Mouse (Mus musculus): ENCODE results near the gene Rsg1.

Gene Rsg1

DNA sequence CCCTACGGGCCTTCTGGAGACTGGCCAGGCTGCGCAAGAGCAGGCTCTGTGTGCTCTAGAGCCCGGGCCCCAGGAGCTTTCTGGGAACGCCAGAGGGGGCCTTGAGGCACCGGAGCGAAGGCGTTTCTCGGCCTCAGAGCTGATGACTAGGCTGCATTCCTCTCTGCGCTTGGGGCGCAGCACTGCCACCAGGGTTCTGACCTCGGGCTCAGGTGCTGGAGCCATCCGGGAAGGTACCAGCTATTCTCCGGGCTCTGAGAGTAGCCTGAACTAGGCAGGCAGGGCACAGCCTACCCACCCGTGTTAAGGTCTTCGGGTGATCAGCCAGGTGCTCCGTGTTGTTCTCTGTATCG is 33.2 kb downstream of the Rsg1 start:
- in situ Hi-C loops (cut with MboI, MseI), result no loop called here

DNA sequence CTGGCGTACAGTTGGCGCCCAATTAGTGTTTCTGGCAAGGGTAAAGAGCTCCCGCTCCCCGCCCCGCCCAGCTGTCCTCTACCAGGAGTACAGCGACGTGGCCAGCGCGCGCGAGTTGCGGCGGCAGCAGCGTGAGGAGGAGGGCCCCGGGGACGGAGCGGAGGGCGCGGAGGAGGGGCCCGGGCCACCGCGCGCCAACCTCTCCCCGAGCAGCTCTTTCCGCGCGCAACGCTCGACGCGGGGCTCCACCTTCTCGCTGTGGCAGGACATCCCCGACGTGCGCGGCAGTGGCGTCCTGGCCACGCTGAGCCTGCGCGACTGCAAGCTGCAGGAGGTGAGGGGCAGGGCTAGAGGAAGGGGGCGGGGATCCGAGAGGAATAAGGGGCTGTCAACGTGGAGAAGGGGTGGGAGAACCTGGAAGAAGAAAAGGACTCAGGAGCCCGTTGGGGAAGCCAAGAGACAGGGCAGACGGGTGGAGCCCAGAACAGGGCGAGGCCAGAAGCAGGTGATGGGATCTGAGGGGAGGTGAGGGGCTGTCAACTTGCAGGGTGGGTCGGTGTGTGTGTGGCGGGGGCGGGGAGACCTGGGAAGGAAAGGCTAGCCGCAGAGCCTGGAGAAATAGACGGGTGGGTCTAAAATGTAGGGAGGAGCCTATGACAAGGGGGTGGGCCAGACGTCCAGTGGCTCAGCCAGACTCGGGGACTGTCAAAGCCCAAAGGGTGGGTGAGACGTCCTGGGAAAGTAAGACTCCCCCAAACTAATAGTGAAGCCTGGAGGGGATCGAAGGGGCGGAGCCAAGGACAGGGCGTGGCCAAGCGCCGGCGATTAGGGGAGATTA is 34.2 kb downstream of the Rsg1 start:
- in situ Hi-C loops (cut with MboI, MseI), result no loop called here

DNA sequence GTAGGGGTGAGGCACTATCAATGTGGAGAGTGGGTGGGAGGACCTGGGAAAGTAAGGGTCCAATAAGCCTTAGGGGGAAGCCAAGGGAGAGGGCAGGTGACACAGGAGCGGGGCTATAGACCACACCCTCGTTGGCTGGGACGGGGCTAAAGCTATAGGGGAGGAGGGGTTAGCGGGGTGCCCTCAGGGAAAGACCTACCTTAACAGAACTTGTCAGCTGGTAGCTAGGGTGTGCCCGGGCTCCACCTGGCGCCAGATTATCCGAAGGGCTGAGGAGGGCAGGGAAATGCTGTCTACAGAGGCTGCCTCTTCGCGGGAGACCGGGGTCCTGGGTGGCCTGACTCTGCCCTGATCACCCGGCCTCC is 34.8 kb downstream of the Rsg1 start:
- in situ Hi-C loops (cut with MboI, MseI), result no loop called here

DNA sequence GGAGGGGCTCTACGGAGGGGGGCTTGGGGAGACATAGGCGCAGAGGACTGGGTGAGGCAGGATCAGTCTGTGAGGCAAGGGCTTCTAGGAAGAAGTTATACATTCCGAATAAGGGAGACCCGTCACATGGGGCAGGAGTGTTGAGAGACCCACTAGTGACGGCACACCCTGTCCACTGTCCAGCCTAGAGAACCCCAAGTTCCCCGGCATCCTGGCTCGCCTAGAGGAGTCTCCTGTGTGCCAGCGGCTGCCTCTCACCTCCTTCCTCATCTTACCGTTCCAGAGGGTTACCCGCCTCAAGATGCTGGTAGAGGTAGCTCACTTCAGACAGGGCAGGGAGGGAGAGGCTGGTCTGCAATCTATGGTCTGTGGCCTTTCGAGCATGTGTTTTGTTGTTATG is 35.6 kb downstream of the Rsg1 start:
- in situ Hi-C loops (cut with MboI, MseI), result no loop called here

DNA sequence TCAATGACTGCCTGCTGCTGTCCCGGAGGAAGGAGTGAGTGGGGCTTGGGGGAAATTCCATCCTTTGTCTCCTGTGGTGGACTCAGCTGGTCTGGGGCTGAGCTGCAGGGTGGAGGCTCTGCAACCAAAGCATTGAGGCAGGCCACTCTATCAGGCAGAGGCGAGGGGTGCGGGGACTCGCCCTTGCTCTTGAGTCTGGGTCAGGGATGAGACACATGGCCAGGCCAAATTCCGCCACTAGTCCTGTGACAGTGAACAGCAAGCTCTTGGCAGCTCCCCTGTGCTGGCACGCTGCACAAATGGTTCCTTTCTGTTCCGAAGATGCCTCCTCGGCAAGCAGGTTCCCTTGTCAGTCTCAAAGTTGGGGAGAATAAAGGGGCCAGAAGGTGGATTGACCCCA is 37.3 kb downstream of the Rsg1 start:
- in situ Hi-C loops (cut with MboI, MseI), result no loop called here

DNA sequence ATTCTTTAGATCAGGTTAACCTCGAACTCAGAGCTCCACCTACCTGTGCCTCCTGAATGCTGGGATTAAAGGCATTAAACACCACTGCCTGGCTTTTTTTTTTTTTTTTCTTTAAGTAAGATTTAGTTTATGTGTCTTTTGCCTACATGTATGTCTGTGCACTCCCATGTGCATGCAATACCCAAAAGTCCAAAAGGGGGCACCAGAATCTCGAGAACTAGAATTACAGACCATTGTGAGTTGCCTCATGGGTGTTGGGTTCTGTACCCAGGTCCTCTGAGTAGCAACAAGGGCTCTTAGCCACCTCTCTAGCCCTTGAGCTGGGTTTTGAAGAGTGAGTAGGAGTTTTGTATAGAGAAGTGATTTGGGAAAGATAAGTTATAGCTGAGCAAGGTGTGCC is 38.9 kb downstream of the Rsg1 start:
- in situ Hi-C loops (cut with MboI, MseI), result no loop called here

DNA sequence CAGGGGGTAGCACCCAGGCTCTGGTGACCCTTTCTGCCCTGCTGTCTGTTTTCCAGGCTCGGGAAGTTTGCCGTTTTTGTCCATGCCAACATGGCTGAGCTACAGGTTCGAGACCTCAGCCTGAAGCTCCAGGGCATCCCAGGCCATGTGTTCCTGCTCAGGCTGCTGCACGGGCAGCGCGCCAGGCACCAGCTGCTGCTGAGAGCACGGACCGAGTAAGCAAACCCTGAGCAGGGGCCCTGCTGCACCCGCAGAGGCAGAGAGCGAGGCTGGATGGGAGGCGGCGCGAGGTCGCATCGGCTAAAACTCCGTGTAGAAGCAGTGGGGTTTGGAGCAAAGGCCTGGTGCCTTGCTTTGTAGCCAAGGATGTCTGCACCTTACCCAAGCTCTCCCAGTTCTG is 40.5 kb downstream of the Rsg1 start:
- in situ Hi-C loops (cut with MboI, MseI), result no loop called here

DNA sequence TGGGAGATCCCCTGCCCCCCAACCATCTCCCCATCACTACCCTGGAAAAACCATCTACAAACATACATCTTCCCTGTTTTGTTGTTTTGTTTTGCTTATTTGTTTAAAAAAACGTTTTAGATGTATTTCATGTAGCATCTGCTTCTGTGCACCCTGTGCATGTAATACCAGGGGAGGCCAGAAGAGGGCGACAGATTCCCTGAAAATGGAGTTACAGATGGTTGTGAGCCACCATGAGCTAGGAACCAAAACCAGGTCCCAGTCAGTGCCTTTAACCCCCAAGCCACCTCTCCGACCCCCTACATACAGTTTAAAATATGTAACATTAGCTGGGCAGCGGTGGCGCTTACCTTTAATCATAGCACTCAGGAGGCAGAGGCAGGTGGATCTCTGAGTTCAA is 43.7 kb downstream of the Rsg1 start:
- in situ Hi-C loops (cut with MboI, MseI), result no loop called here

DNA sequence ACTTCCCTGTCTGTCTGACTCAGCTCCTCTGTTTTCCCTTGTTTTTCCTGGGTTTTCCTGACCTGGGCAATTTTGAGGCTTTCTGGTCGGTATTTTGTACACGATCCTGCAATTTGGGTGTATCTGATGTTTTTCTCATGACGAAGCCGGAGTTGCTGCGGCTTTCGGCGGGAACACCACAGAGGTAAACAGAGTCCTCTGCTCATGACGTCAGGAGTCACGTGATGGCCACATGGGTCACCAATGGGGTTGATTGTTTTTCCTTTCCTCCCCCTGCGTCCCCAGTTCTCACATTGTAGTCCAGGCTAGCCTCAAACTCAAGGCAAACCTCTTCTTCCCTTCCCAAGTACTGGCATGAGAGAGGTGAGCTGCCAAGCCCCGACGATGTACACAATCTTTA is 45.7 kb downstream of the Rsg1 start:
- in situ Hi-C loops (cut with MboI, MseI), result no loop called here

DNA sequence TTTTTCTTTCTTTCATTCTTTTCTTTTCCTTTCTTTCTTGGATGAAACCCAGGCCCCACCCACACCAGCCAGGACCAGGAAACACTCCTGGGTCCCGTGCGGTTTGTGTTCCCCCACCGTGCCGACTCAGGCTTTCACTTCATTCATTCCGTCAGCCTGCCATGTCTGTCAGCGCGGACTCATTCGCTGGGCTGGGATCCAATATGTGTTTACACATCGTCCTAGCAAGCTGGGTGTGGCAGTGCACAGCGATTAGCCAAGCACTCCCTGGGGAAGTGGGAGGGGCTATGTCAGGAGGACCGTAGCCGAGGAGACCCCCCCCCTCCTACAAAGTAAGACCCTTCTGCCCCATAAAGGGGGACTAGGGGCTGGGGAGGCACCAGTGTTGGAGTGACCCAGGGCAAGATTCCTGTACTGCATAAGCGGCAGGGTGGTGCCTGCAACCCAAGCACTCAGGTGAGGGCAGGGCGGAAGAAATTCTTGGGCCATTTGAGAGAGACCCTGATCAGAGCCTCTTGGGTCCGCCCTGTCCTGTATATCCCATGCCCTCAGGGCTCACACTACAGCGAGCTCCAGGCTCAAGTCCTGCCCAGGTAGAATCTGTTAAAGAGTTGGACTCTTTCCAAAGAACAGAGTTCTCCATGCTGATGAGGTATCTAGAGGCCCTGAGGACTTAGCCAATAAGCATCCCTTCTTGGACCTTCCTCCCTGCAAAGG is 46.4 kb downstream of the Rsg1 start:
- in situ Hi-C loops (cut with MboI, MseI), result no loop called here

DNA sequence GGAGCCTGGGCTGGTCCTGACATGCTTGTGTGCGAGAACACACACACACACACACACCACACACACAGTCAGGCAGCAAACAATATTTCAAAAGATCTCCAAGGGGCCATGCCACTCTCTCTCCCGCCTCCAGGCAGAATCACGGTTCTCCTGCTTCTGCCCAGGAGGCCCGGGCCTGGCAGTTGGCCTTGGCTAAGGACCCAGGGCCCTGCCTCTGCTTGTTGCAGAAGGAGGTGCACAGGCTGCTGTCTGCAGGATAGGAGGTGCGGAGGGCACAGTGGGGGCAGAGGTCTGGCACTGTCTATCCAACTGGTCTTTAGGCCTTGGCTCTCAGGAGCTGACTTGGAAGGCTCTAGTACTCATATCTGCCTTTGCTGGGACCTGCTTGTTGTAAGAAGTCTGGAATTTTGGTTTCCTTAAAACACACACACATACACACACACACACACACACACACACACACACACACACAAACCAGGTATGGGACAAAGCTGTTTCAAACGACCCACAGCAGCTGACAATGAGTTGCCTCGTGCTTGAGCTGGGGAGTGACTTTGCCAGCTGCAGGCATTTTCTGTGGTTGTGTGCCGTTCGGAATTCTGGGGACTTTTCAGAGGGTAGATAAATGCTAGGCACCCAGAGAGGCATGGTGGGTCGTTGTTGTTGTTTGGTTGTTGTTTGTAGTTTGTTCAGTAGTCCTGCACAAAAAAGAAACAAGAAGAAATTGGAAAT is 49.3 kb downstream of the Rsg1 start:
- in situ Hi-C loops (cut with MboI, MseI), result no loop called here

DNA sequence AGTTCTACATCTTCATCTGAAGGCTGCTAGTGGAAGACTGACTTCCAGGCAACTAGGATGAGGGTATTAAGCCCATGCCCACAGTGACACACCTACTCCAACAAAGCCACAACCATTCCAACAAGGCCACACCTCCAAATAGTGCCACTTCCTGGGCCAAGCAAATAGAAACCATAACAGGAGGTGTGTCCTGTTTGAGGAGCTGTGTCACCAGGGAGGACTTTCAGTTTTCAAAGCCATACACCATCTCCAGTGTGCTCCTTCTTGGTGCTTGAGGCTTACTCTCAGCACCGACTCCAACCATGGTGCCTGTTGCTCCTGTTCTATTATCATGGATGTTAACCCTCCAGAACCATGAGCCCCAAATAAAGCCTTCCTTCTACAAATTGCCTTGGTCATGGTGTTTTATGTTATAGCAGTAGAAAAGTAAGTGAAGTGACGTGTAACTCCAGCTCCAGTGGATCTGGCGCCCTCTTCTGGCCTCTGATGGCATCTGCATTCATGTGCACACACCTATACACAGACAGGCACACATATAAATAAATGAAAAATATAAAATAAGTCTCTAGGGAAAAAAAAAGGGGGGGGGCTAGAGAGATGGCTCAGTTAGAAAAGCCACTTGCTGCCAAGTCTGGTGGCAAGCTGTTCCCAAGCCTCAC is 52.4 kb downstream of the Rsg1 start:
- in situ Hi-C loops (cut with MboI, MseI), result no loop called here

DNA sequence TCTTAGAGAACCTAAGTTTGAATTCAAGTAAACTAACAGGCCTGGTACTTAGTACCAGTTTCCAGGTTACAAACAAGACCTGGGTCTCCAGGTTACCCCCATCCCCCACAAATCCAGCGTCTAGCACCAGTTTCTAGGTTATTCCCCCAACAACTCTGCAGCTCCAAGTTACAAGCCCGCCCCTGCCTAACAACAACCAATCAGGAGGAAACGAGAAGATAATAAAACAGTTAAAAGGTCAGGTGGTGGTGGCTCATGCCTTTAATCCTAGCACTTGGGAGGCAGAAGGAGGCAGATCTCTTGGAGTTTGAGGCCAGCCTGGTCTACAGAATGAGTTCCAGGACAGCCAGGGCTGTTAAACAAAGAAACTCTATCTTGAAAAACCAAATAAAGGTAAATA is 53.5 kb downstream of the Rsg1 start:
- in situ Hi-C loops (cut with MboI, MseI), result no loop called here

DNA sequence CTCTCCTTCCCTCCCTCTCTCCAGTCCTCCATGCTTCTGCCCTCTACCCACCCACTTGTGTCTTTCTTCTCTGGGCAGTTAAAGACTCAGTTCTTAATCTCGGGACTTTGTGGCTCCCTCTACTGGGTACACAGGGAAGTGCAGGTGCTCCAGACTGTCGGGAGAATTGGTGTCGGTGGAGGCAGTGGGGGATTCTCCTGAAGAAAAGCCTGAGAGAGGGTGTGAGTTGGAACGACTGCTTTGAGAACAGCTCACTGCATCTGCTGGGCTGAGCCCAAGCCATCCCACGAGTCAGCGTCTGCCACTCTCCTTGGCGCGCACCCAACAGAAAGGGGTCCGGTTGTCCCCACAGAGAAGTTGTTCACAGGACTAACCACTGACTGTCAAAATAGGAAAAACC is 54.1 kb downstream of the Rsg1 start:
- in situ Hi-C loops (cut with MboI, MseI), result no loop called here

DNA sequence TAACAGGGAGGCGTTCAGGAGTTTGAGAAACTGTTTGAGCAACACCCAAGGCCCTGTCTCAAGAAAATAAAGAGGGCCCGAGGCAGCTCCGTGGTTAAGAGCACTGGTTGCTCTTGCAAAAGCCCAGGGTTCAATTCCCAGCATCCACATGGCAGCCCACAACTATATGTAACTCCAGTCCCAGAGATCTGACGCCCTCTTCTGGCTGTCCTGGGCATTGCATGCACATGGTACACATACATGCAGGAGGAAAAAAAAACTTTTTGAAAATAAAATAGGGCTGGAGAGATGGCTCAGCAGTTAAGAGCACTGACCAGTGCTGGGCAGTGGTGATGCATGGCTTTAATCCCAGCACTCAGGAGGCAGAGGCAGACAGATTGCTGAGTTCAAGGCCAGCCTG is 54.6 kb downstream of the Rsg1 start:
- in situ Hi-C loops (cut with MboI, MseI), result no loop called here

DNA sequence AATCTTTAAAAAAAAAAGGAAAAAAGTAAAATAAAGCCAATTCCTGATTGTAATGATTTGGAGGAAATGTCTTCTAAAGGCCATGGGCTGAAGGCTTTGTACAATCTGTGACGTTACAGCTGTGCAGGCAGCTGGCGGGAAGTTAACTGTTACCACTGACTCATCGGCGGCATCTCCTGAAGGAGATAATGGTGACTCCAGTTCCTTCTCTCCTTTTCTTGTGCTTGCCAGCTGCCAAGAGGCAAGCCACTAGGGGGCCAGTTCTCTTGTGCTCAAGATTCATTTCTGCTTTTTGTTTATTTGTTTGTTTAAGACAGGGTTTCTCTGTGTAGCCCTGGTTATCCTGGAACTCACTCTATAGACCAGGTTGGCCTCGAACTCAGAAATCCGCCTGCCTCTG is 55.3 kb downstream of the Rsg1 start:
- in situ Hi-C loops (cut with MboI, MseI), result no loop called here

DNA sequence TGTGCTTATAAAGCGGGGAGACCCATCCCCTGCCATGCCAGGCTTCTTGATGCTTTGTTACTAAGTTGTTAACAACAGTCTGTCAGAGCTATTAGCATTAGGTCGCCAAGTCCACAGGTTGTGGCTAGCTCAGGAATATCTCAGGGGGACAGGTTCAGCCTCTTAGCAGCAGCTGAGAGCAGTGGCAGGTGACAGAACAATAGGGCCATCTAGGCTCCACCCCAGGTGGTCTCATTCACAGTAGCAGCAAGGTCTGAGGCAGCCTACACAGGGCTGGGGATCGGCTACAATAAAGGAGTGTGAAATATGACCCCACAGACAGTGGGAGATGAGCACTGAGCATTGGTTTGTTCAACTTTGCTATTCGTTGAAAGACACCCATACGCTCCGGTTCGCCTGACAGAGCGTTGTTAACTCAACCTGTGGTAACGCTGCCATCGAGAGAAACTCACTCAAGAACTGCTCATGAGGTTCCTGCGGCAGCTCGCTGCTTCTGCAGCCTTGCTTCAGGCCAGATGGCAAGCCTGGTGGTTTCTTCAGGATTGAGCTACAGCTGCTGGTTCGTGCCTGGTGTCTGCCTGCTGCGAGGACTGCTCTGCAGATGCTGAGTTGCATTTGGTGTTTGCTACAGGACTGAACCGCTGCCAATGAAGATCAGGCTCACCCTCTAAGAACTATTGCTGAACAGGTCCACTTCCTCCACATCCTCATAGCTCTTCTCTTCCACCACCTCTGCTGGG is 56.6 kb downstream of the Rsg1 start:
- in situ Hi-C loops (cut with MboI, MseI), result no loop called here

DNA sequence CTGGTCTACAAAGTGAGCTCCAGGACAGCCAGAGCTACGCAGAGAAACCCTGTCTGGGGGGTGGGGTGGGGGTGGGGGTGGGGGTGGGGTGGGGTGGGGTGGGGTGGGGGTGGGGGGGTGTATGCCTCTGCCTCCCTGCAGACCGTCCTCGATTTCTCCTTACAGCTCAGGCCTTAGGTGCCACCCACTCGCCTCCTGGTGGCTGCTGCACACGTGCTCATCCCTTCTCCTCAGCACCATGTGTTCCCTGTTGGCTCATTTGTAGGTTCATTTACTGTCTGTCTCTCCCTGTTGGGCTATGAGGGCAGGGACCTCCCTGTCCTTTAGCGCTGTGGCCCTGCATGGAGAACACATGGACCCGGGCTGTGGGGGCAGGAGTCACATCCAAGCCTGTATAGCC is 57.5 kb downstream of the Rsg1 start:
- in situ Hi-C loops (cut with MboI, MseI), result no loop called here

DNA sequence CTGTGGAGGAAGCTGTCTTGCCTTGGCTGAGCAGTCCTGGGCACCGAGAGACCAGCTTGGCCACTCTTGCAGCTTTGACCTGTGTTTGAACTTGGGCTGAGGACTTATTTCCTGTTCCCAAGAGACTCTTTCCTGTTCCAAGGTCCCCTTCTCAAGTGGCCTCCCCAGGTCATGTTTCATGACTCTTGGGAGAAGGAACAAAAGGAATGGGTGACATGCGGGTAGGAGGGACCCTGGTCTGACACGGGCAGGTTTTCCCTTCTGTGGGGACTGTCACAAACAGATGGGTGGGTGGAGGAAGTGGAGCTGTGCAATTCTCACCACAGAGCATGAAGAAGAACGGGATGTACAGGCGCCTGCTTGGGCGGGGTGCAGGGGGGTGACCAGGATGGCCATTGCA is 58.0 kb downstream of the Rsg1 start:
- in situ Hi-C loops (cut with MboI, MseI), result no loop called here

DNA sequence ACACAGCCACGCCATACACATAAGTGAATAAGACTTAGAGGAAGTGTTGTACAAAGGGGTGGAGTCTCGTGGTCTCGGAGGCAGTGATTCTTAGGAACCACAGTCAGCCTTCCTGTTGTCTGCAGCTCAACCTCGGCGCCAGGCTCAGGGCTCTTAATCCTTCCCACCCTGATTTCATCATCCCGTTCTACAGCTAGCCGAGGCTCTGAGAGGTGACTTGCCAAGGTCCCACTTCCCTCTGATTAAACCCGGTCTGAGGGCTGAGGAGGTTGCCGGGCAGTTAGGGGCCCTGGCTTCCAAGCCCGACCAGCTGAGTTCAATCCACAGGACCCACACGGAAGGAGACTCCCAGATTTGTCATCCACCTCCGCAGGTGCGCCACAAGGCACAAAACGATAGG is 59.1 kb downstream of the Rsg1 start:
- in situ Hi-C loops (cut with MboI, MseI), result no loop called here

DNA sequence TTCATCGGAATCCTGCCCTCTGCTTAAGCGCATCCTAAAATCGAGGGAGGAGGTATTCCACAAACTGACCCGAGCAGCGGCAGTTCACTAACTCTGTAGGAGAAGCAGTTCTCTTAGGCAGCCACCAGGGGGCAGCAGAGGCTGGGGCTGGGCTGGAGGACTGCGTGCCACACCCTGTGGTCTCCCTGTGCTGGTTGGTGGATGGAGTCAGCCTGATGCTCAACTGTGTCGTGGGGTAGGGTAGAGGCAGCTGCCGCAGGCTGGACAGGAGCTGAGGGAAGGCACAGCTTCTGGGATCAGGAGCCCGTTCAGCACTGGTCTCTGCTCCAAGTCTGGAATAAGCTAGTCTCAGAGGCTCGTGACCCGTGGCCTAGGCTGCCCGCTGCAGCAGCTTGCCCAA is 59.5 kb downstream of the Rsg1 start:
- in situ Hi-C loops (cut with MboI, MseI), result no loop called here
